Mouse (Mus musculus) cerebellum, adult 9-11 months (tissue): ENCODE measurements around the gene Rbm20.

ENCODE experiments used
- DNase-seq: peaks from one replicate; pipeline ENCODE4 v3.0.0; 2022

Gene Rbm20

DNA sequence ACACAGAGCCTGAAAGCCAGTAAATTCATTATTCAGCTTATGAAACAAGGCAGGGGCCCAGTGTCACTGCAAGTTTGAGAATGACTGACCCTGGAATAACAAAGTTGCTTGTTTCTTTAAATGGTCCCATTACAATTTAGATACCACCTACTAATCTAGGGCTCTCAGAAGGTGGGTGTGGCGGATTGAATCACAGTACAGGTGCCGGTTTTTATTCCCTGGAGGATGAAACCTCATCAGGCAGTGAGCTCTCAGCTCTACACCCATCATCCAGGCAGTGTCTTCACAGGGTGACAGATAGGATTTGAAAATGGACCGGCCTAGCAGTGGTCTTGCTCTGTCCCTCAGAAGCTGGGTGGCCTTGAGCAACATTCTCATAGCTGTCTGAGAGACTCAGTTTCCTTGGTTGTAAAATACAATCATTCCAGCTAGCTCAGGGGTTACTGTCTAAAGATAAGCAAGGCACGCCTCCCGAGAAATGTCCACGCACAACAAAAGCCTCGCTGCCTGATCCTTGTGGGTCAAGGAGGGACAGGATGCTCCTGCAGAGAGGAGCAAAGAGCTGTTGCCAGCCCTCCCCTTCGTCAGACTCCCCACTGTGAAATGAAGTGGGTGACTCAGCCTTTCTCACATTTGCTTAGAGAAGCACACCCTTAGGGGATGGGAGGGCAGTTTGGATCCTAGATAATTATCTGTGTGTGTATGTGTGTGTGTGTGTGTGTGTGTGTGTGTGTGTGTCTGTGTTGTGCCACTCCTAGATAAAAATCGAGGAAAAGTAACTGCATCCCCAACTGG lies 2.8 kb upstream of the Rbm20 start:
- DNase-seq = no peak

GRCm38 (mm10) chr19:53676228-53676627 lies 878 bp upstream of the Rbm20 start:
- no peak for DNase-seq

- no peak for DNase-seq
These were observed 2.1 kb downstream of the Rbm20 start for GRCm38 (mm10) chr19:53679194-53679593.

DNA sequence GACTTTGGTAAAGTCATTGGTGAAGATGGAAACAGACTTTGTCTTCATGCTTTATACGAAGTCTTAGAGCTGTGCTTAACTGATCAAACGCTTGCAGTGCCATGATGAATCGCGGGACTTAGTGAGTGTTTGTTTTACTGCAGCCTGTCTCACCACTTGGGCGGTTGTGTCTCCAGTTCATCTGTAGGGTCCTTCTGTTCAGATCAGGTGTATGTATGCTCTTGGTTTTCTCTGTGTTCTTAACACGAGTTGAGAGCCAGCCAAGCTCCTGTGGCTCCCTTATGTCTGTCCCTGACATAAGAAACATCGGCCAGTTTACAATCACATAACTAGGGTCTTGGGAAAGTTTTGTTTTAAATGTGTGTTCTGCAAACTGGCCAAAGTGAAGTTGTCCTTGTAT lies 2.9 kb downstream of the Rbm20 start:
- no peak for DNase-seq

DNA sequence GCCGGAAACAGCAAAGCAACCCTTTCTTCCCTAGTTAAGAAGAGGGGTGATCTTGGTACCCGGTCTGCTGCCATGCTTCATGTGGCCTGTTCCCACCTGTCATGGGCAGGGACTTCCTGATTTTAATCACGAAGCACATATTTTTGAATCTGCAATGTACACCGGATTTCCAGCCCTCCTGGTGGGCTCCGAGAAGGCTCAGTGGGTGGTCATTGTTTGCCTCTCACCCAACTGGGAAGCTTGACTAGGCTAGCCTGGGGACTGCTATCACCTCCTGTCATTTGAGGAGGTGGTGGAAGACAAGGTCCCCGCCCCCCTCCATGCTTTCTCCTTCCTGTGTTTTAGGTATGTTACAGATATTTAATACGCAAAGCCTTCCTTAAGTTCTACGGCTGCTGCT lies 5.3 kb downstream of the Rbm20 start:
- no peak for DNase-seq

DNA sequence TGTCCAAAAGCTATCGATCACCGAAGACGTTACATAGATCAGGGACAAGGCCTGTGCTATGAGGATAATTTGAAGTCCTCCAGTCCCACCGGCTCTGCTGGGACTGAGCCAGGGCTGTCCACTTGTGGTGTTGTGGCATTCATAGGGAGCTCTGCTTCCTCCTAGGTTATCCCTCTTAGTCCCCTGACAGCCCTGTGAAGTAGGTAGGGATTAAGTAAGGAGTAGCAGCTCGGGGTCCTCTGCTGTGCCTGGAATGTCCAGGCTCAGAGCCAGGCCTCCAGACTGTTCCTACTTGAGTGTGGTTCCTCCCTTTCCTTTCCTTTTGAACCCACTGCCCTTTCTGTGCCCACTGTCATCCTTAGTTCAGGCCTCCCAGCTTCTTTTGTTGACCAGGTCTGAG lies 10.5 kb downstream of the Rbm20 start:
- DNase-seq = no peak

- no peak for DNase-seq
These were observed 13.7 kb downstream of the Rbm20 start for GRCm38 (mm10) chr19:53690816-53691215.

- DNase-seq = no peak
These were observed 16.9 kb downstream of the Rbm20 start for GRCm38 (mm10) chr19:53694020-53694419.

- no peak for DNase-seq
These were observed 19.0 kb downstream of the Rbm20 start for GRCm38 (mm10) chr19:53696079-53696478.

DNA sequence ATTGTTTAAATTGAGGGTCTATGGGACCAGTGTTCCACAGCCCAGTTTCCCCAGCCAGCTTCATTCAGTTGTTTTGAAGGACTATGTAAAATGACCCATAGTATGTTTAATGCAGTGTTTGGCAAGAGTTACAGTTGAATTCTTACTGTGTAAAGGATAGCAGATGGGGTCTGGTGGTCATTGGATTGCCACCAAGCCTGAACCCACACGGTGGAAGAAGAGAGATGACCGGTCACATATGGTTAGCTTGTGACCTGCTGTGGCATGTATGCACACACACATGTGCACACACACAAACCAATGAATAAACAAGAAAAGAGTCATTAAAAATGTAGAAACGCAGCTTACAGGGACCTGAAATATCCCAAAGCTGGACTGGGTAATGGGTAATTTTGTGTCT lies 19.5 kb downstream of the Rbm20 start:
- DNase-seq = no peak

DNA sequence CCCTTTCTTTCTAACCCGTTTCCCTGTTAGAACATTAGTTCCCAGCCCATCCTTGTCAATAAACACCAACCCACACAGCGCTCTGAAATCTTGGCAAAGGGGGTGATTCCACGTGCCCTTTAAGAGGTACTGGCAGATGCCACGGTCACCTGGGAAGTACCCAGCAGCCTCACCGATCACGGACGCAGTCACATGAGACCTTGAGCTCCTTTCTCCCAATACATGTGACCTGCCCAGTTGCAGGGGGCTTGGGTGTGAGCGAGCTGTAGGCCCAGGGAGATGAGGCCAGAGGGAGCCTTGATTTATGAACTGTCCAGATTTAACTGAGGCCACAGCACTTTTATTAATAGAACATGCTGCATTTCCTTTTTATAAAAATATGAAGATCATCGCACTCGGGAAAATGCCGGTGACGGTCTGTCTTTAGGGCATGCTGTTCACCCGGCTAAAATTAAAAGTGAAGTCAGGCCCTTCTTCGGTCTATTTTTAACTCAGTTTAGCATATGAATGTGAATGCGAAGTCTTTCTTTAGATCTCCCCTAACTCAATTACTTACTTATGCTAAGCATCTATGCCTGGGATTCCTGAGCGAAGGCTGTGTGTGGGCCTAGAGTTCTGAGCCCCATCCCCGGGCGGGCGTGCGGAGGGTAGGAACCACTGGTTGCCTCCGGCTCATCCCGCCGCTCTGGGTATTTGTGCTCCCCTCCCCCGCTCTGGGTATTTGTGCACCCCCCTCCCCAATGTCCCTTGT lies 20.4 kb downstream of the Rbm20 start:
- DNase-seq = peak; percentile 22

- no peak for DNase-seq
These were observed 22.6 kb downstream of the Rbm20 start for GRCm38 (mm10) chr19:53699671-53700070.

- no peak for DNase-seq
These were observed 24.3 kb downstream of the Rbm20 start for GRCm38 (mm10) chr19:53701434-53701833.

GRCm38 (mm10) chr19:53704895-53705823 lies 28.1 kb downstream of the Rbm20 start:
- peak; percentile 26 for DNase-seq

DNA sequence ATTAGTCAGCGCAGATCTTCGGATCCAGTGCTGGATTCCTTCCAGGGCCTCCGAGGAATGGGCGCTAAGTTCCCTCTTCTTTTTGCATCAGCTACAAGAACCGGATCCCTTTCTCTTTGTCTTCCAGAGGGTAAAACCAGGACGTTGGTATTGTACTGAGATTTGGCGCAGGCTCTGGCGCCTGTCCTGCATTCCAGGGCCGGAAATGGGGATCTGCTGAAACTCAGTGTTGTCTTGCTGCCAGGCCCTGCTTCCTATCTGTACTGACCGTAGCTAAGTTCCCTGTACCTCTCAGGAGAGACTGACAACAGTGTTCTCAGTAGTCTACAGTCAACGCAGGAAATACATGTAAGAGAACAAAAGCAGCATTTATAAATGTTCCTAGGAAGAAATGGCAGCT lies 31.3 kb downstream of the Rbm20 start:
- no peak for DNase-seq

DNA sequence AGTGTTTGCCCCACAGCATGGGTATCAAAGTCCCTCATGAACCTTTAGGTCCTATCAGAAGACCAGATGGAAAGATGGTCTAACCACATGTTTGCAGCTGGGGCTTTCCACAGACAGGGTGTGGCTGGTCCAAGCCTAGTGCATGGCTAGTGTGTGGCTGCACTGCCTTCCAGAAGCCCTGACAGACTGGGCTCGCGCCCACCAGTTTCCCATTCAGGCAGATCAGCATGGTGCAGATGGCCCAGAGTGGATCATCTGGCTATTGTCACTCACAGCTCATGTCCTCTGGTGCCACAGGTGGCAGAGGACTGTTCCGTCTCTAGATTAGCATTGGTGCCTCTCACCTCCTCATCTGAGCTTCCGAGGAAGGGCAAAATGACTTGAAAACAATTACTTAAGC lies 33.8 kb downstream of the Rbm20 start:
- DNase-seq = no peak

DNA sequence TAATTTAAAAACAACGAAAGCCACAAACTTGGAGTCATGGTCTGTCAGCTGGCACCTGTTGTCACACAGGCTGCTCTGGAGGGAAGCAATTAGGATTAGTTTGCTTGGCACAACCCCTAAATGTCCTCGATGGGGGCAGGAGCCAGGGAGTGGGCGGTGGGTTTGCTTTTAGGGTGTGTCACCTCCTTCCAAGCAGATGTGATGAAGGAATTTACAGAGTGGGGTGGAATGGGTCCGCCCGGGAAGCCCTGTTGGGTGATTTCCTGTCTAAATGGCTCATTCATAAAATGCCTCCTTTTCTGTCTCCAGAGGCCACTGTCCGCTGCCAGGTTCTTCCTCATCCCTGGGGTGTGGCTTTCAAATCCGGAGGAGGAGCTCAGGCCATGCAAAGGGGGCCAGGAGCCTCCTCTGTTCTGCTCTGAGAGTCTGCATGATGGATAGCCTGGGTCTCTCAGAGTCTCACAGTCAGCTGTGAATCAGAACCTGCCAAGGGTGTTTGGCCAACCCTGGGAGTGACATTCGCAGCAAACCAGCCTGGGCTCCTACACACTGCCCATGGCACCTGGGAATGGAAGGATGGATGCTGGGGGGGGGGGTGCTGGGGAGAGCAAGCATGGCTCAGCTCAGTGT lies 34.3 kb downstream of the Rbm20 start:
- no peak for DNase-seq

GRCm38 (mm10) chr19:53712297-53713025 lies 35.4 kb downstream of the Rbm20 start:
- no peak for DNase-seq

- no peak for DNase-seq
These were observed 36.3 kb downstream of the Rbm20 start for GRCm38 (mm10) chr19:53713364-53713763.

DNA sequence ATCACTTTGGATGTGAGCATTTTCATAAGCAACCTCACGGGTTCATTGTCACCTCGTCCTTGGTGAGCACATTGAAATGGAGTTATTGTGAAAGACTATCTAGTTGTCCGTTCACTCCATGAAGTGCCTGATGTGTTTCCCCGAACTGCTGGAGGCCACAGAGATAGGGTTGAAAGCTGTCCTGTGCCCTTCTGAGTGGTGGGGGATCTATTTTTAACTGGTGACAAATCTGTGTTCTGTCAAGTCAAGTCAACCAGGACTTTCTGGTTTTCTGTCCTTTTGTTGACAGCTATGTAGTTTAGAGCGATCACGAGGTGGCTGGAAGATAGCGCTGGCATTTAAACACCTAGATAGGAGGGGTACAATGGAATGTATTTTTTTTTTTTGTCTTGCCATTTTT lies 39.4 kb downstream of the Rbm20 start:
- no peak for DNase-seq

DNA sequence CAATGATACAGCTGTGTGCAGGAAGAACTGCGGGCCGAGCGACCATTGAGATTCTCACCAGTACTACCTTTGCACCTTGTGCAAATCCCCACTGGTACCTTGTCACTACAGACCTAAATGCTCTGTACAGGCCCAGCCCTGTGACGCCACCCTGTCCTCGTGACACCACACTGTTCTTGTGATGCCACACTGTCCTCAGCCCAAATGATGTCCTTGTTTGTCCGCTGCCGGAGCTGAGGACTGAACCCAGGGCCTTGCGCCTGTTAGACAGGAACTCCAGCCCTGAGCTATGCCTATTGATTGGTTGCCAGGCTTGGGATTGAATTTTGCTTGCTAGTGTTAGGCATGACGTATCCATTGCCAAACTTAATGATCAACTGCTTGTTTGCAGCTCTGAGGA lies 40.3 kb downstream of the Rbm20 start:
- no peak for DNase-seq

DNA sequence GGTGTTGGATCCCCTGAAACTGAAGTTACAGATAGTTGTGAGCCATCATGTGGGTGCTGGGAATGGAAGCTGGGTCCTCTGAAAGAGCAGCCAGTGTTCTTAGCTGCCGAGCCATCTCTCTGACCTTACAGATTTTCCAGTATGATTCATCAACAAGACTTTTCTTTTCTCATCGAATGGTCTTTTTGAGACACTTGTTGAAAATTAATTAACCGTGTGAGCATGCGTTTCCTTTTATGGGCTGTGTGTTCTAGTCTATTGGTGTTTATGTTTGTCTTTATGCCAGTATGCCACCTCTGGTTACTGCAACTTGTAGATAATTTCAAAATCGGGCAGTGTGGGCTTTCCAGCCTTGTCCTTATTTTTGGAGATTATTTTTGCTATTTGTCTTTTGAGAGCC lies 45.1 kb downstream of the Rbm20 start:
- no peak for DNase-seq
